Mouse (Mus musculus): ENCODE measurements at regions not wholly inside any gene's neighbourhood (a gene's known extent, or its start where the extent isn't known, plus 50 kb on each side); places are given as distances from the start of the nearest gene placed in this dataset.

DNA sequence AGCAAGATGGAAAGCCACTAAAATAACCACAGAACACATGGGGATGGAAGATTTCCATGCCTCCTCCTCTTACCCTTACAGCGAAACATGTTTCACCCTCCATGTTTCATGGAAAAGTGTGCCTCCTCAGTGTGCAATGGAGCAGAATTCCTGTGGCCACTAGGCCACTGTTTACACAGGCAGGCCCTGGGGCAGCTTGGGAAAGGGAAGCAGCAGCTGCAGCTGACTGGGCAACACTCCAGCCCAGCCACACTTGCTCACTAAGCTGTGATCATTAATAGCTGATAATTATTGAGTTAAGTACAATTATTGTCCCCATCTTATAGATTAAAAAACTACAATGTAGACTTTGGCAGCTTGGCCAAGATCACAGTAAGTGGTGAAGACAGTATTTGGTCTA is 402.5 kb upstream of the Acvr2a start:
- DNase-seq: peak; percentile 35

GRCm38 (mm10) chr2:48412683-48413440 is 401.0 kb upstream of the Acvr2a start:
- peak; percentile 60 for DNase-seq

GRCm38 (mm10) chr2:48414596-48415481 is 399.1 kb upstream of the Acvr2a start:
- DNase-seq: no peak

DNA sequence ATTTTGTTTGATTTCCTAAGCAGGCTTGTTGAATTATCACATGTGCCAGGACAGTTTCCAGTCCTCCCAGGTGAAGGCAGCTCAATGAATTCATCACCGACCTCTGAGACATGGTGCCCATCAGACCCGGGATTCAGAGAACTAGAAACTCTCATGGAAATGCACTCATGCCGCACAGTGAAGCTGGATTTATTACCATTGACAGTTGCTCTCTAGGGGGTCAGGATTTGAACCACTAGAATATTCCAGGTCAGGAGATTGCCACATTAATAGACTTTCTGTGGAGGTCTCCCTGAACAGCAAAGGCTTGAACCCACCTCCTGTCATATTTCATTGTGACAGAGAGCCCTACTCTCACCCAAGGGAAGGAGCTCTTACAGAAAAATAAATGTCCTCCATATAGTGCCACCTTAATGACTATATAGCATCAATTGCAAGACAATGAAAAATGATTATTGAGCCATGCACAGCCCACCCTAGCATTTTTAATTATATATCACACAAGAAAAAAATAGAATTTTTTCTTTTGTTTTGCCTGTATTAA is 397.6 kb upstream of the Acvr2a start:
- no peak for DNase-seq

- no peak for DNase-seq
Measured at GRCm38 (mm10) chr2:48417000-48417596, 396.8 kb upstream of the Acvr2a start.

DNA sequence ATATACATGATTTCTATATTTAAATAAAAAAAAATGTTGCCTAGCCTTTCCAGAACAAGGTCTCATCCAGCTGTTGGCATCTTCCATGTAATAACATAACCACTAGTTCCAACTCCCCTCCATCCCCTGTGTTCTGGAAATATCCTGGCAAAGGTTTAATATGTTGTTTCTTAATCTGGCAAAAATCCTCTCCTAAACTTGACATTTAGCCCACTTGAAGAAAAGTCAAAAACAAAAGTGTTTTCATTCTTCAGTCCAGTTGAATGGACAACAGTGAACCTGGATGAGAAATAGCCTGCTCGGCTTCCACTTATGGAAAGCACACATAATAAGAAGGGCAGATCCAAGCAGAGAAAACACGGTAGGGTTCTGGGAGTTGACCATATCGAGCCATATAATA is 393.1 kb upstream of the Acvr2a start:
- DNase-seq: no peak

DNA sequence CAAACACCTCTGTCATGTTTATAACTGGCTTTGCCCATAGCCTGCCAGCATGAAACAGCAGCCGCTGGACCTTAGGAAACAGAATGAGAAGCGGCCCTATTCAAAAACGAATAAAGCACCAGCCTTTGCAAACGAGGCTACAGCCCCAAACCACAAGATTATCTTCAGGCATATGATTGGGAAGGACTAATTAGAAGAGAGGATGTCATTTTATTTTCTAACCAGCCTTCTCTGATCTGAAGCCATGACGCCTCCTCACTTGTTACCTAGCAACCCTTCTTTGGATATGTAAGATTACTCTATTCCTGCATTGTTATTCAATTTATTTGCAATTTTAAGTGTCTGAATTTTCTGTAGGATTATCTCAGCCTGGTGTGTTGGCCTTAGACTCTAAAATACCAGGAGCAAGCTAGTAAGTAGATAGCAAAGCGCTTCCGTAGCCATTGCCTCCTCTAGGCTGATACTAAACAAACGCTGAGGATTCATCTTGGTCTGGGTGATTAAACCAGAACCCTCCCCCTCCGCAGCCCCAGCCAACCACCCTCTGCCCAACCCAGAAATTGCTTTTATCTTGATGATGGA is 390.0 kb upstream of the Acvr2a start:
- DNase-seq: no peak

DNA sequence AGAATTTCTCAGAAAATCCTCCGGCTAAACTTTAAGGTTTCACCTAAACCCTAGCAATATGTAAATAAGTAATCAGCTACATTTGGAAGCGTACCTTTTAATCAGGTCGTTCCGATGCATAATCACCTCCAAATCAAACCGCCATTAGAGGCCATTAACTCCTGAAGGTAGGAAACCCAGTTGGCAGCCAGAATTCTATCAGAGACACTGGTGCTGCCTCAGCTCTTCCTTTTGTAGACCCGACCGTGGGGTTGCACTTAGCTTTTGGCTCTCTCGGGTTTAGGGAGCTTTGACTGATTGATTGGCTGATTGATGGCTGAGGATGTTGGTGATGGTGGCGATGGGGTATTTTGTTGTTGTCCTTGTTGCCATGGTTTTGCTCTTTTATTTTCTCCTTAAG is 389.3 kb upstream of the Acvr2a start:
- no peak for DNase-seq

DNA sequence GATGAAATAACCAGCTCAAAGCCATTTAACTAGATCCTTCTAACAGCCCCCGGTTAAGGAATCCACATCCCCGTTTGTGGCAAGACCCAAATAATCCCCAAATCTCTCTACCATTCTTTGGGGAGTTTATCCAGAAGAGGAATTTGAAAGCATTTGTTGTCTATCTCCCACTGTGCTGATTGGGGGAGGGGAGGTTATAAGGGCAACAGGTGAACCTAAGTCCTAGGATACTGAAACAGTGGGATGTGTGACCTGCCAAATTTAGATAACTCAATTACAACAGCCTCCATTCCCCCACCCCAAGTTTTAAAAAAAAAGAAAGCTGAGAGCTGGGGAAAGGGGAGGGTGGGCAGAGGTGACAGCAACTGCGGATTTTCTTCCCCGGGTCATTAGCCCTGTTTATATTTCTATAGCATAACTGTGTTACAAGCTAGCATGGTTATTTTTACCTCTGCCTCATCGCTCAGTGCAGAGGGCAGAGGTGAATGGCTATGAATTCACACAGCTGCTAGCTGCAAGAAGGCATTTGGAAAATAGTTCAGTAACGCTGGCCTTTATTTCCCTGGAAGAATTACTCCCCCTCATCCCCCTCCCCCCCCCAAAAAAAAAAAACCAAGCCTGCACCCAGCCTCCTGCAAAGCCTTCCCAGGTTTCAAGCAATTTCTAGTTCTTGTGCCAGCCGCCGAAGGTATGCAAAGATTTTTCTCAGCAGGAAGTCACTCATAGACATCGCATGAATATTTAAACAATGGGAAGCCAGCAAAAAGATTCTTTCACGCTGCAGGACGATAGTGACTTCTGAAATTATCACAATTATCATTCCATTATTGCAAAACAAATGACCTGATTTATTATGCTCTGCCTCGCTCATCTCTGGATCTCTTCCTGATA is 388.5 kb upstream of the Acvr2a start:
- no peak for DNase-seq

- DNase-seq: no peak
Measured at GRCm38 (mm10) chr2:48432545-48432944, 381.4 kb upstream of the Acvr2a start.

- peak; percentile 71 for DNase-seq
Measured at GRCm38 (mm10) chr2:48441296-48441990, 372.5 kb upstream of the Acvr2a start.

DNA sequence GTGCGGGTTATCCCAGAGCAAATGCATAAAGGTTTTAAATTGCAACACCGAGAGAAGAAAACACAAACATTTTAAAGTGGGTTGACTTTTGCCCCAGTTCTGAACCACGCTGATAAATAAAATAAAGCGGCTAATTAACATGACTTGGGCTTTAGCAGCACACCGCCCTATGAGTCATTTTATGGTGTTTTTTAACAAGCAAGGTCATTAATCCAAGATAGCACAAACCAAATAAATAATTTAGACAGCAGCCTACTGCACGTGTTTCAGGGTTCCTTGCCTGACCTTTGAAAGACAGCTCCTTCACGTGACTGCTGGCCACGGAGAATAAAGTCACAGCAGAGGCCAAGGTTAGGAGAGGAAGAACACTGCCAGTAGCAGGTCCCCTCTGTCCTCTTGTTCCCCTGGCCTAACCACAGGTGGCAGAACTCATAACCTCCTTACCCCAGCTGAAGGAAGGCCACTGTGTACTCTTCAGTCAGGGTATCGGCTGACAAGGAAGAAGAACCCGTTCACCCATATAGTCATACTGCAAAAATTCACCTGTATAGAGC is 371.8 kb upstream of the Acvr2a start:
- DNase-seq: peak; percentile 34

DNA sequence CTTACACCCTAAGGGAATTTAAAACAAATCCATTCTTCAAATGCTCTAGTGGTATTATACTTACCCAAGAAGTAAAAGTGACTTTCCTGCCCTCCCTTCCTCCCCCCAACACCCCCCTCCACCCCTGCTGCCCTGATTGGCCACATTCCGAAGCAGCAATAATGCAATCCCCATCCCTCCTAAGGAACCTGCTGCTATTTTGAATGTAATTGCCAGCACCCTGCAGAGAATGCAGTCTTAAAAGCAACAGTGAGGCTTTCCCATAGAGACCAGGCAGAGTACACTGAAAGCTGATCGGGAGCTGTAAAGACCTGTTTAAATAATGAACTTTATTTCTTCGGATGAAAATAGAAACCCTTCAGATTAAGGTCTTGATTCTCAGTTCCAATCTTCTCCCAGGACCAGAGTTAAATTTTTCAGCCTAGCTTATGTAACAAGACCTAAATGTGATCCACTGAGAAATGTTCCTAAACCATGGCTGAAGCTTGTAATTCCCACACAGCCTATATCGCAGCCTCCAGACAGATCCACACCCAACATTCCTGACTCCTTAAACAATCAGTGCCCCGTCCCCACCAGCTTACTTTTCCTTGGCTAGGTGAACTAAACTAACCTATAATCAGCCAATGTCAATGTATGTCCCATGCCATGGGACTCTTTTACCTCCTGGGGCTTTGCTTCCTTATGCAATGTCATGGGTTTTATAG is 367.9 kb upstream of the Acvr2a start:
- DNase-seq: no peak

DNA sequence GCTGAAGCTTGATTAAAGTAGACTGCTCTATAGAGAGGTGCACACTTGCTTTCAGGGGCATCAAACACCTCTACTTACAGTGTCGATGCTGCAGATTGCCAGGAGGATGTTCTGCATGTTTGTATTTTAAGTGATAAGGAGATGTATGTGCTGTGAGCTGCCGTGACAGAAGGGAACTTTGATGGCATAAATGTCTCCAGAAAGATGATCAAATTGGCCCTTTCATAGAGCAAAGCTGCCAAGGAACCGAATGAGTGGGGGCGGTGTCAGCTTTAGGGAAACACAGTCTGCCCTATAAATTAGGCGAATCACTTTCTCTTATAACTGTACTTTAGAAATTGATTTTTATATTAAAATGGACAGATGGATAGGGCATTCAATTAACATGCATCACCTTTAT is 367.3 kb upstream of the Acvr2a start:
- DNase-seq: no peak

DNA sequence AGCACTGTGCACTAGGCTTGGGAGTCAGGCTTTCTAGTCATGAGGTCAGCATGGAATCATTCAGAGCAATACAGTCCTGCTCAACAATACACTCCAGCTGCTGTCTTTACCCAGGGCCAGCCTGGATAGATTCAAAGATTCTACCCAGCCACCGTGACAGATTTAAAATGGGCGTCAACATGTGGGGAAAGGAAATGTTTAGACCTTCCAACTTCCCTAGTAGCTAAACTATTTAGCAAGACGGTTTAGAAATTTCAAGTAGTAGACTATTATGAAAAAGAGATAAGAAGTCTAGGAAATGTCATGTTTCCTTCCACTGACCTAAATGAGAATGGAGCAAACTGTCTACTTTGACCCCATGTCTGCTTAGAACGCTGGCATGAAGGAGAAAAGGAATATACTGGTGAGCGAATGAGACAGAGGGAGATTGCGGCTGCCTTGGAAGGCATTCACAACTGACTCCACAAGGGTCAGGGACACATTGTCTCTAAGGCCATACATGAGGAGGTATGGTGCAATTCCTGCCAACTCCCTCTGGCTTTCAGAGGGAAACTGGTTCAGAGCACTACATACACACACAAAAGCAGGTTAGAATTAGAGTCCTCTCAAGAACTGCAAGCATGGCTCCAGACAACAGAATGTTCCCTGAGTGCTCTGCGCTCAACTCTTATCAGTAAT is 364.6 kb upstream of the Acvr2a start:
- DNase-seq: no peak

DNA sequence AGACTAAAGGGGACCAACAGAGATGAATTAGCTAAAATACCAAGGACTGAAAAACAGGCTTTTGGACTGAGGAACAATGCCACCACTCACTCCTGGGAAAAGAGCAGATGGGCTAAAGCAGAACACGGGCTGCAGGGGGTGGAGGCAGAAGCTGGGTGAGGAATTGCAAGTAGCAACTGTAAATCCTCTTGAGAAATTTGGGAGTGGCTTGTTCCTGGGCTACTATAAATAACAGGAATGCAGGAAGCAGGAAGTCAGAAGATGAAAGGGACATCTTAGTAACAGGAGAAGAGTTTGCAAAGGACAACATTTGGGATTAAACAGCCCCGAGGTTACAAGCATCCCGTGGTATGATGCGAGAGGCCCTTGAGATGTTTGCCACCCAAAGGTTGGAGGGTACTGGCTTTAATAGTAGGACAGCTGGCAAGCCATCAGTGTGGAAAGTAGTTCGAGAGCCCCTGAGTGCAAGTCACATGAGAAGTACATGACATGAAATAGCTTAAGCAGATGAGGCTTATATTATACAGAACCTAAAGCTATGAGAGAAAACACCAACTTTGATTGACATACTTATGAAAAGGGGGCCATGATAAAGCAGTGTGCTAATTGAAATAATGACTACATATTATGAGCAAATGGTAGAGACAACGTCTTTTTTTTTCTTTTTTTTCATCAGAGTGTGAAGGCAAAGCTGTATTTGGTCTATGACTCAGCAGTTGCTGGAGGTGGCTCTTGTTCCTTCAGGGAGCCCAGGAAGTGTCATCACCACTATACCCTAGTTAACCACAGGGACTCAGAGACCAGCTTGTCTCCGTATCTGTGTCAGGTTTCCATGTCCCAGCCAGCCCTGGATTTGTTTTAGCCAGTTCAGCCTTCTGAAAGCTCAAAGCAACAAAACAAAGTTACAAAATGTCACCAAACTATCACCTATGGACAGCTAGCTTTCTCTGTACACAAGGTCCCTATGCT is 357.6 kb upstream of the Acvr2a start:
- no peak for DNase-seq

DNA sequence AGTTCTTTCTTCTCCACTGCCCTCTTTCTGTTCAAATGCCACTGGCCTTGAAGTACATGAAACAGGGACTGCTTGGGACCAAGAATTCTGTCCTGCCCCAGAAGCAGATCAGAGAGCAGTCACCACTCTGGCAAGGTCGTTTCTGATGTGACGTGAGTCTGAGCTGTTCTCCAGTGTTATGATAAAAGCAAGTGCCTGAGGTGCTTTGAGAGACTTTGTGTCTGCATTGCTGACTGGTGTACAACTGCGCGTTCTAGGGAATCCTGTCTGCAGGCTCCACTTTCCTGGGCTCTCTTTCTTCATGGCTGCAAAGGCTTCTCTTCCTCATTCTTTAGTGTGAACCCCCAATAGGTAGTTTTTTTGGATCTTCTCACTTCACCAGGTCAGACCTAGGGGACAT is 356.8 kb upstream of the Acvr2a start:
- no peak for DNase-seq

GRCm38 (mm10) chr2:48465483-48465882 is 348.4 kb upstream of the Acvr2a start:
- no peak for DNase-seq

DNA sequence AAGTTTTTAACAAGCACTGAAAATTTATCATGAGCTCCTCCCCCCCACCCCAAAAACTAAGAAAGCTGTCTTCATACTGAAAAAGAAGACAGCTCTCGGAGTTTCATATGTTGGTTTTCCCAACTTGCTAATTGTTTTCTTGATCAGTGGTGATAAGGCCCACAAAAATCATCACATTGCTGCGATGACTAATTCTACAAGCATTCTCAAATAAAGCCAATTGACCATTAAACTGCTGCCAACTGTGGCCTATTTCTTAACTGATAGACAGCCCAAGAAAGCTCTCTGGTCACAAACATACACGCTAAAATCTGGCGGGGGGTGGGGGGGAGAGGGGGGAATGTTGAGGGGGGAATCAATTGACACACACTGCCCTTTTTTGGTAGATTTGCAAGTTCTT is 345.0 kb upstream of the Acvr2a start:
- no peak for DNase-seq
